Mouse (Mus musculus): ENCODE measurements around the gene Nle1.

Gene Nle1

GRCm38 (mm10) chr11:82869506-82870172 lies 38.6 kb downstream of the Nle1 start:
- DNase-seq (ENCODE audit: low spot score in 2 of 2): no peak

GRCm38 (mm10) chr11:82867956-82868355 lies 40.3 kb downstream of the Nle1 start:
- DNase-seq (ENCODE audit: low spot score in 2 of 2): no peak

GRCm38 (mm10) chr11:82866850-82867564 lies 41.2 kb downstream of the Nle1 start:
- DNase-seq (ENCODE audit: low spot score in 2 of 2): no peak

GRCm38 (mm10) chr11:82865957-82866356 lies 42.3 kb downstream of the Nle1 start:
- no peak for DNase-seq (ENCODE audit: low spot score in 2 of 2)

GRCm38 (mm10) chr11:82863488-82863931 lies 44.7 kb downstream of the Nle1 start:
- no peak for DNase-seq (ENCODE audit: low spot score in 2 of 2)

GRCm38 (mm10) chr11:82863059-82863458 lies 45.2 kb downstream of the Nle1 start:
- no peak for DNase-seq (ENCODE audit: low spot score in 2 of 2)

GRCm38 (mm10) chr11:82862638-82863037 lies 45.6 kb downstream of the Nle1 start:
- DNase-seq (ENCODE audit: low spot score in 2 of 2): no peak

GRCm38 (mm10) chr11:82861558-82861957 lies 46.7 kb downstream of the Nle1 start:
- DNase-seq (ENCODE audit: low spot score in 2 of 2): no peak

GRCm38 (mm10) chr11:82860759-82861158 lies 47.5 kb downstream of the Nle1 start:
- no peak for DNase-seq (ENCODE audit: low spot score in 2 of 2)

- no peak for DNase-seq (ENCODE audit: low spot score in 2 of 2)
Measured at GRCm38 (mm10) chr11:82857307-82857848, 50.8 kb downstream of the Nle1 start.

- no peak for DNase-seq (ENCODE audit: low spot score in 2 of 2)
Measured at GRCm38 (mm10) chr11:82856032-82856431, 52.2 kb downstream of the Nle1 start.

- peak; percentile 54 to 56 for DNase-seq (ENCODE audit: low spot score in 2 of 2)
Measured at GRCm38 (mm10) chr11:82855327-82855973, 52.8 kb downstream of the Nle1 start.

GRCm38 (mm10) chr11:82854111-82854510 lies 54.1 kb downstream of the Nle1 start:
- no peak for DNase-seq (ENCODE audit: low spot score in 2 of 2)

- no peak for DNase-seq (ENCODE audit: low spot score in 2 of 2)
Measured at GRCm38 (mm10) chr11:82852958-82853357, 55.3 kb downstream of the Nle1 start.

- DNase-seq (ENCODE audit: low spot score in 2 of 2): no peak
Measured at GRCm38 (mm10) chr11:82852540-82852939, 55.7 kb downstream of the Nle1 start.

GRCm38 (mm10) chr11:82852115-82852514 lies 56.1 kb downstream of the Nle1 start:
- DNase-seq (ENCODE audit: low spot score in 2 of 2): no peak
